Mouse (Mus musculus): ENCODE results near the gene AU021092.
A peak's percentile ranks its signal among the peaks of the same experiment; 100 is the strongest.

Gene AU021092

DNA sequence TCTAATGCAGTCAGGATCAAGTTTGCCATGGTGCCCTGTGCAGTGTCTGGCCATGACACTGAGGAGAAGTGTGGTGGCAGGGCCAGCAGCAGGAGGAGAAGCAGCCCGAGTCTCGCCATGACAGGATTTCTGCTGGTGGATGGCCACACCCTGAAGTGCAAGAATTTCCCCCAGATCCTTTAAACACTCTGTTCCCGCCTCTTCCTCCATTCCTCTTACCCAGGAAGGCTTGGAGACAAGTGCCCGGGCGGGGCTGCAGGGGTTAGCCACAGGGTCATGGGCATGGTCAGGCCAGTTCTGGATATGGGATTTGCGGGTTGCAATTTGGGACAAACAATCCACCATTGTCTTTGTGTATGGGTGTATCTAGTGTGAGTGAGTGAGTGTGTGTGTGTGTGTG is at the start of gene AU021092:
Gene AU021092 (minus strand): TSS at position 160 of the 400 bp plus-strand sequence.
- TF ChIP-seq GATA4 (IDR thresholded peaks at IDR 0.05; ENCODE audit: insufficient replicate concordance, low read length) = no peak

DNA sequence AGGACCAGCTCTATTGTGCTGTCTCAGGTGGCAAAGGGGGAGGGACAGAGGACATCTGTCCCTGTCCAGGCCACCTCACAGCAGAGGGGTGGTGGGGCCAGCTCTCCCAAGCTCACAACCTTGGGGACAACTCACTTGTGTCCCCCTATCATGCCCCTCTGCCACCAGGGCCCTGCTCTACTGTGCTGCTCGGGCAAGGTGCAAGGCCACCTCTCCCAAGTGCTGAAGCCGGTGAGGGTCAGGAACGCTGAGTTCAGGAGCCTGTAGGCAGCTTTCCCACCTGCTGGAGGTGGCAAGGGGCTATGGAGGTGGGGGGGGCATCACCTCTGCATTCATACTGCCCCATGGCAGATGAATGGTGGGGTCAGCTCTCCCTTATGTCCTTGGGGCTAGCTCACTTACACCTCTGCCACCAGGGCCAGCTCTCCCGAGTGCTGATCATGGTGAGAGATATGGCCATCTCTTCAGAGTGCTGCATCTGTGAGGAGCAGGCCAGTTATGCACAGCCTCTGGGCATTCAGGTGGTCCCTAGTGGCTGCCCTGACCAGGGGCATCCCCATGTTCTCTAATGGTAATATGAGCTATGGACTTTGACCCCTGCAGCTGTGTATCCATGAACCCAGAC is 49.4 kb upstream of the AU021092 start:
- no peak for TF ChIP-seq GATA4 (IDR thresholded peaks at IDR 0.05; ENCODE audit: insufficient replicate concordance, low read length)

DNA sequence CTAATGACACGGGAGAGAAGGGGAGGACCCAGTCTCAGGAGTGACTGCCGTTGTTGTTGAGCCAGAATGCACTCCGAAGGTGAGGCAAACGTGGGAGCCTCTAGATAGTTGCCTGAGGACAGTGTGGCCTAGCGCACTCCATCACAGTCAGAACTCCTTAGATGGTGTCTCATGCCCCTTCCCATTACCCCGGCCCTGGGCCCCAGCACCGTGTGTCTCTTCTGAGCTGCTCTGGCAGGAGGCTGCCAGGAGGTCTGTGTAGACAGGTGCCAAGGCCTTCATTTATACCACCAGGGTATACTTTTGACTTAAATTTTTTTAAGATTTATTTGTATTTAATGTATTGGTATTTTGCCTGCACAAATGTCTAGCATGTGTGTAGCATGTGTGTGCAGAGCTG is 41.8 kb upstream of the AU021092 start:
- TF ChIP-seq GATA4 (IDR thresholded peaks at IDR 0.05; ENCODE audit: insufficient replicate concordance, low read length) = no peak

DNA sequence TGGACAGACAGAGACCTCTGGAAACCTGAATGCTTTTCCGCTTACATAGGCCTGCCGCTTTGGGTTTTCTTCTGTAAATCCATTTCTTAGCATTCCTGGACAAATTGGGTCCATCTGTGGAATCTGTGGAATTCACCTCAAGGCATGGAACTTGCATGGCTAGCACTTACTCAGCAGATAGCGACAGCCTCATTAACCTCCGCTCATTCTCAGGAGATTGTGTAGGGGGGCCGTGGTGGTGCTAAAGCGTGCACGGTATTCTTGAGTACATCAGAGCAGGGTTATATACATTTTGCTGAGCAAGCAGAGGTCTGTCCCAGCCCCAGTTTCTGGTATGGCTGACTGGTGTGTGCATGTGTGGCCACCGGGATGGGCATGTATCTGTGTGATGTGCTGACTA is 41.1 kb upstream of the AU021092 start:
- no peak for TF ChIP-seq GATA4 (IDR thresholded peaks at IDR 0.05; ENCODE audit: insufficient replicate concordance, low read length)

DNA sequence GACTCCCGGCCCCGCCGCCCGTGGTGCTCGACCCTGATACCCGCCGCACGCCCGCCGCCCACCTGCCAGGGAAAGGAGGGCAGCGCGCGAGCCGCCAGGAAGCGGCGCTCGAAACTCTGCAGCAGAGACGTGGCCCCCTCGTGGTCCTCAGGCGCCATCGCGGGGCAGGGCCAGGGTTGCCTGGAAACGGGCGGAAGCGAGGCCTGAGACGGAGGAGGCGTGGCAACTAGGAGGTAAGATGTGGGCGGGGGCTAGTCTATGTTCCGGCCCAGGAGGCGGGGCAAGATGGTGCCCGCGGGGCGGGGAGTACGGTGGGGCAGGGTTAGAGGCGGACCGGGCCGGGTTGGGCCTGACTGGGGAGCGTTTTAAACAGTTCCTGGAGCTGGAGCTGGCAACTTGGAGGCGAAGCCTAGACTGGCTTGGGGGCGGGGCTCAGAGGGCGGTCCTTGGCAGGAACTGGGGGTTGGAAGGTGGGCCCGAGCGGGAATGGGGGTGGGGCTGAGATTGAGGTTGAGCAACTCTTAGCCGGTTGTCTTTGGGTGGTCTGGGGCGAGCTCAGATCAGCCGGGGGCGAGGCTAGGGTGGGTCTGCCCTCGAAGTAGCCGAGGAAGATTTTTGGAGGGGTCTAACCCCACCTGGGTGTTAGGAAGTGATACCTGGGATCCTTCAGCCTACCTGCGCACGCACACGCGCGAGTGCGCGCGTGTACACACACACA is 33.8 kb upstream of the AU021092 start, which contains the start of gene Eef2kmt:
Gene Eef2kmt (minus strand): TSS at position 205 of the 718 bp plus-strand sequence.
- TF ChIP-seq GATA4 (IDR thresholded peaks at IDR 0.05; ENCODE audit: insufficient replicate concordance, low read length) = no peak; the same call in 1 of the 2 replicates

DNA sequence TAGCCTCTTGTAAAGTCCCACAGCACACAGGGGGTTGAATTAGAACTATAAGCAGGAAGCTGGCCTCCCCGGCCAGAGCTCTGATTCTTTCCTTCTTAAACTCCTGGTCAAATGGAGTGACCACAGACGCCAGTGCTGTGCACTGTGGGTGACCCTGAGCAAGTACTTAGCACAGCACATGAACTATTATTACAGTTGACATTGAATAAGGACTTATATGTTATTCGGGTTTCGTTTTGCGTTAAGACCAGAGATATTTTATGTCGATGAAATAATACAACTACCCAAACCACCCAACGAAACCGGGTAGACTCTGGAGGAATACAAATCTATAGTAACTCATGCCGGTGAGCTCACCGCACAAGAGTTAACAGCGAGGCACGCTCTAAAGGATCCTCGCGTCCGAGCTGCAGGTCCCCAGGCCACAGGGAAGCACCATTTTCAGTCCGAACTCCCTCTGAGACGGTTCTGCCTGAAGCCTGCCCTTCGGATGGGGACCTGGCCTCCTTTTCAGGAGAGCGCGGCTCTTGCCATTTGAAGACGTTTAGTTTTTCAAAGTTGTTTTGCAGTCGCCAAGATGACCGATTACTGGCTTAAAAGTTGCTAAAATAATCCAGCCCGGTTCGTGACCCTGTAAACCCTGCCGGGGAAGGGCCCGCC is 33.1 kb upstream of the AU021092 start:
- no peak for TF ChIP-seq GATA4 (IDR thresholded peaks at IDR 0.05; ENCODE audit: insufficient replicate concordance, low read length)

DNA sequence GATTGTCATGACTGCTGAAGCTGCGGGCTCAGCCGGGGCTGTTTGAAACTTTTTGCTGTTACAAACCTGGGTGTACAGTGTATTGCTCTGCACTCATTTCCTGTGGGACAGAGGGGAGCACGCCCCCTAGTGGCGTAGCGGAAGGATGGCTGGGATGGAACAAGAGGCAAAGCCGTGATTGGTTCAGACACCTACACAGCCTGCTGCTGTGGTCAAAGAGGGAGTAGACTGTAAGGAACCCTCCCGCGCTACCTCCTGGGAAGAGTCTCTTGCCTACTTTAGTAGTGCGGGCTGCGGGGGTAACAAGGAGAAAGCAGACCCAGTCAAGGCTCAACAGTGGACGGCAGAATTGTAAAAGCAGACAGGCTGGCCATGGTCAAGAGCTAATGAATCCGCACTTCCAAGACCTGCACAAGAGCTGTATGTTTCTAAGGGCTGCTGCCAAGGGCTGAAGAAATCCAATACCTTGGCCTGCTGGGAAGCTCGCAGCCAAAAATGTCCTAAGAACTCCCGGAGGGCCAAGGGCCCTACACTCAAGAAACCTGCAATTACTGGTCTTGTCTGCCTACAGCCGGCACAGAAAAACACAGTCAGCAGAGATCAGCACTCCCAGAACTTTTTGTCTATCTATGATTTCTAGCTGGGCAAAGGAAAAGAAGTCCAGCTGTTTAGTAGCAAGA is 32.4 kb upstream of the AU021092 start:
- TF ChIP-seq GATA4 (IDR thresholded peaks at IDR 0.05; ENCODE audit: insufficient replicate concordance, low read length) = no peak

DNA sequence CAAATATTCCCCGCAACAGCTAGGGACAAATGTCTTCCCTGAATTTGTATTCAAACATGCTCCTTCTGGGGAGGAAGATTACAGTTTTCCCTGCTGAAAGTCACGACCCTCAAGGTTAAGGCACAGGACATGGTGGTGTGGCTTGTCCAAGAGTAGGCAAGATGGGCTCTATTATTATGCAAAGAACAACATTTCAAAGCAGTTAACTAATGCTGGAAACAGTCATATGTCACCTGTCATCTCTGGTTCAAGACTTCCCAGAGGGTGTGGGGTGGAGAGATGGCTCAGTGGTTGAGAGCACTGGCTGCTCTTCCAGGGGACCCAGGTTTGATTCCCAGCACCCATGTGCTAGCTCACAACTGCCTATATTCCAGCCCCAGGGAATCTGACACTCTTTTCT is 30.2 kb upstream of the AU021092 start:
- no peak for TF ChIP-seq GATA4 (IDR thresholded peaks at IDR 0.05; ENCODE audit: insufficient replicate concordance, low read length)

DNA sequence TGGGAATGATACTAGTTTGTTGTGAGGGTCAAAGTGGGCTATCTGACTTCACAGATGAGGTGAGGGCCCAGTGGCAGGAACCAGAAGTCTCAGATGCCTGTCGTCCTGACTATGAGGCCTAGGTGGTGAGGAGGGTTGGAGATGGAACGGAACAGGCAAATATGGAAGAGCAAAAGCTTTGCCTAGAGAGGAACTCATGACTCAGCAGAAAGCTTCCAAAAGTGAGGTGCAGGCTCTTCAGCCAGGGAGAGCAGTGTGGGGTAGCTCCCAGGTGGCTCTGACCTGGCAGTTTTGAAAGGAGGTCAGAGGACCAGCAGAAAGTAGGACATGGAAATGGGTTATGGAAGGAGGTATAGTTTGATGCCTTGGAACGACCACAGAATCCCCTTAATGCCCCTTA is 28.8 kb upstream of the AU021092 start:
- no peak for TF ChIP-seq GATA4 (IDR thresholded peaks at IDR 0.05; ENCODE audit: insufficient replicate concordance, low read length)

DNA sequence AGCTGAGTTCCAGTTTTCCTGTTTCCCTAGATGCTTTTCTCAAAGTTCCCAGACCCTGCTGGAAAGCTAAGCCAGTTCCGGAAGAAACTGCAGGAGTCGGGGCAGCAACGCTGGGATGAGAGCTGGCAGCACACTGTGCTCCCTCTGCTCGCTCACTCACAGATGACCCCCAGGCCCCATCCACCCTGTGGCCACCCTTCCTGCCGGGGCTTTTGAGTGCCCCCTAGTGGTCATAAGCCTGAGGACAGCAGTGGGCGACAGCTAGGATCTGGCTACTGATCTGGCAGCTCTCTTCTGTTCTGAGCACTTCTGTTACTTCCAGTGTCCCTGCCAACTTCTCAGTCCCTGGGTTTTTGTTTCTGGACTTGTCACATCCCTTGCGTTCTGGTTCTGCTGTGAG is 22.3 kb upstream of the AU021092 start:
- no peak for TF ChIP-seq GATA4 (IDR thresholded peaks at IDR 0.05; ENCODE audit: insufficient replicate concordance, low read length)

DNA sequence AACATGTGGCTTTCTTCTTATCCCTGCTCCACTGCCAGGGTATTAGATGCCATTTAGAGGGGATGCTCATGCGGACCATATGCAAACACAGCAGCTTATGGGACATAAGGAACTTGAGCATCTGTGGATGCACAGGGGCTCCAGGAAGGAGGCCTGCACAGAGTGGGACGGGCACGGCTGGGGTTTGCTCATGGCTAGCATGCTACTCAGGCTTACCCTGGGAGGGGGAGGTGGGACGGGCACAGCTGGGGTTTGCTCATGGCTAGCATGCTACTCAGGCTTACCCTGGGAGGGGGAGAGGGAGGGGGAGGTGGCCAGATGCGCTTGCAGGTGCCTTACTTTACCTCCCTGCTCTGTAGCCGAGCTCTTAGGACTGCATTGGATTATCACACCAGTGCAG is 20.8 kb upstream of the AU021092 start:
- TF ChIP-seq GATA4 (IDR thresholded peaks at IDR 0.05; ENCODE audit: insufficient replicate concordance, low read length) = no peak

DNA sequence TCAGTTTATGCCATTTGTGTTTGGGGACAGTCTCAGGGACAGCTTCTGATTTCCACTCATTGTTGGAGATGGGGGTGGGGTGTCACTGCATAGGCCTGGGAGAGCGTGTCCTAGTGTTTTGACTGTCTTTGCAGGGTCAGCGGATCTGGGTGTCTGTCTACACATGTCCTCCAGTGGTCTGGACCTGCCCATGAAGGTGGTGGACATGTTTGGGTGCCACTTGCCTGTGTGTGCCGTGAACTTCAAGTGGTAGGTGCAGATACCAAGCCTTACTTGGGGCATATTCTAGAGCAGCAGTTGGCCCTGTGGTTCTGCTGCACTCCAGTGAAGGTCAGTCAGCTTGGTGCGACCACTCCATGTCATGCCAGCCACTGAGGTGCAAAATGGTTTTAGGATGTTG is 20.3 kb upstream of the AU021092 start:
- no peak for TF ChIP-seq GATA4 (IDR thresholded peaks at IDR 0.05; ENCODE audit: insufficient replicate concordance, low read length)

DNA sequence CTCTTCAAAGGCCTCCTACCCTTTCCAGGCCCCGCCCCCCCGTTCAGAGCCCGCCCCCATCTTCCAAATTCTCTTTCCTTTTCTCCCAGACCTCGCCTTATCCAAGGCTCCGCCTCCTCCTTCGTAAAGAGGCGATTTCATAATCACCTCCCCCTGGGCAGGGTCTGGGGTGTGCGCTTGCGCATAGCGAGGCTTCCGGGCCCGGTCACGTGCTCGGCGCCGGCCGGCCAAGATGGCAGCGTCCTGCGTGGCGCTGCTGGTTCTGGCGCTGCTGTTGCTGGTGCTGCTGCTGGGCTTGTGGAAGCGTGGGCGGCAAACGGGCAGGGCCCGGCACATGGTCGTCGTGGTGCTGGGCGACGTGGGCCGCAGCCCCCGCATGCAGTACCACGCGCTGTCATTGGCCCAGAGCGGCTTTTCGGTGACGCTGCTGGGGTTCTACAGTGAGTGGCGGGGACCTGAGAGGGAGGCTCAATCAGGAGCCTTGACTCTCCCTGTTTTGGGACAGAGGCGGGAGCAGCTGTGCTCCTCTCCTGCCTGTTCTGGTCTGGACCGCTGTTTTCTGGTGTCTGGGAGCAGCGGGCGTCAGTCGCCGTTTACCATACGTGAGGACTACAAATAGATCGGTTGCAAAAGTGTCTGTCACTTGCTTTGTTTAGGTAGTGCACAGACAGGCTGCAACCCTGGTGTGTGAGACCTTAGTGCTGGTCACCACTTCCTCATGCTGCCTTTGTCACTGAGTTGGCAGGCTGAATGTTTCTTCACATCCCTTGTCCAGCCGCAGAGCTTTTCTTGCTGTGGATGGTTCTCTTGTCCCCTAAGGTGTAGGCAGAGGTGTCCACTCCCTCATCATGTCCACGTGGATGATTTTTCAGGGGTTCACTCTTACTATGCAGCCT is 11.6 kb upstream of the AU021092 start, which contains the start of gene Alg1:
Gene Alg1 (plus strand): TSS at position 204 of the 896 bp plus-strand sequence.
- peak; percentile 36; the same call in 1 of the 2 replicates for TF ChIP-seq GATA4 (IDR thresholded peaks at IDR 0.05; ENCODE audit: insufficient replicate concordance, low read length)

DNA sequence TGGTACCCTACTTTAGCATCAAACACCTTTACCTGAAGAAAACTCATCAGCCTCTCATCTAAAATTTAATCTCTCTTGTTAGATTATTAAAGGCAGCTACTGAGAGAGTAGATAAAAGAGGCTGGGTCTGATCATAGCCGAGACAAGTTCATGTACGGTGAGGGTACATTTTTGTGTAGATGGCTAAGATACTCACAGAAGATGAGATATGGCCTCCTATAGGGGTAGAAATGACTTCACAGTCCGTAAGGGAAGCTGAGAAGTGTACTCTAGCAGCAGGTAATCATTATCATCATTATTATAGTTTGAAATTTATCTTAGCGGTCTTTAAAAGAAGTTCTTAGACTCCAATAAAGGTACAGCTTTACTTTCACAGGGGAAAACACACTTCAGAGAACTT is 10.9 kb upstream of the AU021092 start:
- TF ChIP-seq GATA4 (IDR thresholded peaks at IDR 0.05; ENCODE audit: insufficient replicate concordance, low read length) = no peak

All from liver, adult (tissue).